In genomic region chr8:114803113-114803512, GRCm38 (mm10) we compare ENCODE assay signal across 8 mouse cellular contexts.
A peak's percentile ranks its signal among the peaks of the same experiment; 100 is the strongest.
DNase-seq lines count a peak whose midpoint lies in the region; ATAC-seq and TF ChIP-seq lines count a peak whose summit lies in the region.
"Had no signal": no experiment of that assay in that cellular context is flagged by ENCODE, and none has a peak within 500 bp of the region (broad histone marks: within the 10 kb centered on the region; RNA-seq: fewer than 3 reads in every experiment).

No protein-coding gene starts in this region.

- H3K27ac ChIP-seq in left cerebral cortex, adult 2 months = no peak overlapping the region
- H3K27ac ChIP-seq in ES-Bruce4 (ENCODE audit: insufficient read depth, low read length) = no peak overlapping the region

- no peaks in the 10 kb centered on the region for H3K36me3 ChIP-seq in ES-Bruce4 (ENCODE audit: control insufficient read depth, insufficient read depth, low read length, poor library complexity, severe bottlenecking)

- intact Hi-C loops in left cerebral cortex, adult 2 months (cut with DNase I) = no loop called here

- TF ChIP-seq CTCF in left cerebral cortex, adult 2 months (IDR thresholded peaks at IDR 0.05) = peak; percentile 22
- peak; percentile 44 for TF ChIP-seq CTCF in ES-Bruce4 (IDR thresholded peaks at IDR 0.05; ENCODE audit: low read depth, low read length)

- H3K4me3 ChIP-seq in left cerebral cortex, adult 2 months = no peak overlapping the region
- no peak overlapping the region for H3K4me3 ChIP-seq in ES-Bruce4 (ENCODE audit: low read depth, low read length)

- no peaks in the 10 kb centered on the region for H3K27me3 ChIP-seq in ES-Bruce4 (ENCODE audit: control insufficient read depth, insufficient read depth, low read length, poor library complexity, severe bottlenecking)

- TF ChIP-seq POLR2A in ES-Bruce4 (IDR thresholded peaks at IDR 0.05; ENCODE audit: insufficient read depth, low read length) = no peak

- no peaks in the 10 kb centered on the region for H3K9me3 ChIP-seq in ES-Bruce4 (replicated peaks; ENCODE audit: control insufficient read depth, insufficient read depth, low read length, poor library complexity, severe bottlenecking)

- no peak overlapping the region for H3K9ac ChIP-seq in ES-Bruce4 (ENCODE audit: low read depth, poor library complexity, severe bottlenecking)

- peak; percentile 93 for ATAC-seq in neutrophil, adult 5-6 weeks (ENCODE audit: extremely low read depth, insufficient number of reproducible peaks, low FRiP score, poor library complexity, severe bottlenecking)

- peaks cover 3% of the 10 kb centered on the region for H3K4me1 ChIP-seq in ES-Bruce4 (ENCODE audit: control insufficient read depth, insufficient read depth, low read length)

- TF ChIP-seq EP300 in ES-Bruce4 (IDR thresholded peaks at IDR 0.05; ENCODE audit: insufficient read depth, low read depth, low read length) = no peak

- no peak for DNase-seq in left cerebral cortex, adult 2 months (ENCODE audit: extremely low spot score in 1 of 2, low spot score in 2 of 2)
- DNase-seq in left cerebral cortex, adult 8-10 months (ENCODE audit: low spot score in 2 of 2) = no peak
- DNase-seq in brain, adult 2 months (ENCODE audit: low read depth, low spot score) = peak; percentile 46
- DNase-seq in yolk sac, embryonic 10.5 days (ENCODE audit: low spot score) = no peak
- DNase-seq in layer of hippocampus, postnatal 36 days = no peak
- DNase-seq: heart, postnatal 10 days had no signal
